Mouse (Mus musculus) testis, postnatal 14 days (tissue): ENCODE results near the gene Ccnc.
A peak's percentile ranks its signal among the peaks of the same experiment; 100 is the strongest.
"Not testable (repeated sequence)": the region's sequence is repeated elsewhere in the genome, so short reads cannot be mapped to it uniquely, and the experiment has no call there.

Experiments used
- DNase-seq: peaks from one replicate; pipeline ENCODE4 v3.0.0; 2021; ENCODE audit warnings: low spot score

Ccnc gene

GRCm38 (mm10) chr4:21726912-21727614, 438 bp upstream of the Ccnc start:
- peak; percentile 23 for DNase-seq

GRCm38 (mm10) chr4:21739169-21739568, 11.7 kb downstream of the Ccnc start:
- no peak for DNase-seq

- DNase-seq = not testable (repeated sequence)
These were observed 16.6 kb downstream of the Ccnc start for GRCm38 (mm10) chr4:21744142-21744541.

GRCm38 (mm10) chr4:21745723-21746122, 18.2 kb downstream of the Ccnc start:
- DNase-seq = no peak

GRCm38 (mm10) chr4:21755123-21755789, 27.8 kb downstream of the Ccnc start:
- no peak for DNase-seq

- DNase-seq = no peak
These were observed 31.4 kb downstream of the Ccnc start for GRCm38 (mm10) chr4:21758860-21759259.

GRCm38 (mm10) chr4:21761416-21762160, 34.1 kb downstream of the Ccnc start:
- no peak for DNase-seq

- DNase-seq = no peak
These were observed 36.3 kb downstream of the Ccnc start for GRCm38 (mm10) chr4:21763827-21764226.

- DNase-seq = no peak
These were observed 38.8 kb downstream of the Ccnc start for GRCm38 (mm10) chr4:21766171-21766862.

GRCm38 (mm10) chr4:21766863-21767304, 39.4 kb downstream of the Ccnc start, which contains the start of the genes Usp45 and Tstd3:
Usp45 (plus strand) TSS chr4:21767156.
Tstd3 (minus strand) TSS chr4:21767212.
- peak; percentile 73 for DNase-seq

GRCm38 (mm10) chr4:21771064-21771463, 43.6 kb downstream of the Ccnc start:
- DNase-seq = no peak

- DNase-seq = no peak
These were observed 44.8 kb downstream of the Ccnc start for GRCm38 (mm10) chr4:21772306-21772705.

- DNase-seq = peak; percentile 89
These were observed 48.8 kb downstream of the Ccnc start for GRCm38 (mm10) chr4:21776091-21776945.

GRCm38 (mm10) chr4:21776946-21777265, 49.4 kb downstream of the Ccnc start:
- no peak for DNase-seq

- no peak for DNase-seq
These were observed 53.6 kb downstream of the Ccnc start for GRCm38 (mm10) chr4:21780816-21781726.

GRCm38 (mm10) chr4:21786268-21786667, 58.8 kb downstream of the Ccnc start:
- no peak for DNase-seq

GRCm38 (mm10) chr4:21788903-21789302, 61.4 kb downstream of the Ccnc start:
- no peak for DNase-seq

GRCm38 (mm10) chr4:21789836-21790235, 62.3 kb downstream of the Ccnc start:
- no peak for DNase-seq

GRCm38 (mm10) chr4:21793631-21794030, 66.1 kb downstream of the Ccnc start:
- DNase-seq = no peak

- DNase-seq = no peak
These were observed 73.5 kb downstream of the Ccnc start for GRCm38 (mm10) chr4:21801013-21801412.
